Mouse (Mus musculus) left cerebral cortex, adult 9 months (tissue): ENCODE measurements at regions not wholly inside any gene's neighbourhood (a gene's known extent, or its start where the extent isn't known, plus 50 kb on each side); places are given as distances from the start of the nearest gene placed in this dataset.

Source experiments
- DNase-seq, 2 experiments: peaks; one replicate each; pipeline ENCODE4 v3.0.0; 2022; ENCODE audit warnings: low spot score in 2 of 2

- no peak for DNase-seq
These were observed 1514.0 kb upstream of the Lrrc6 start for GRCm38 (mm10) chr15:68014605-68015305.

DNA sequence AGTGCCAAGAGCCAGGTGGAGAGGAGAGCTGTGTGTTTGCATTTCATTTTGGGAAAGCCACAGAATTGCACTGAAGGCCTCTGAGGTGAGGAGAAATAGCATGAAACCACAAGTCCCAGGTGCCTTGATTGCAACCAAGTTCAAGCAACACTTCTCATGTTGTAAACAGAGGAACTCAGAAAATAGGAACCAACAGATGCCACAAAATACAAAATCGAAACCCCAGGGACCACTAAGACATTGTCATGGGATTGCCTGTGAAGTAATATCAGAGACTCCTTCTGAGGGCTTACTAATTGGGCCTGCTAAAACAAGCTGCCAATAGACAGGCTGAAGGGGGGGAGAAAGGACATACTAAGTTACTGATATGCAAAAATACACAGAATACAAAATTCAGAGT, 1510.5 kb upstream of the Lrrc6 start:
- no peak for DNase-seq

DNA sequence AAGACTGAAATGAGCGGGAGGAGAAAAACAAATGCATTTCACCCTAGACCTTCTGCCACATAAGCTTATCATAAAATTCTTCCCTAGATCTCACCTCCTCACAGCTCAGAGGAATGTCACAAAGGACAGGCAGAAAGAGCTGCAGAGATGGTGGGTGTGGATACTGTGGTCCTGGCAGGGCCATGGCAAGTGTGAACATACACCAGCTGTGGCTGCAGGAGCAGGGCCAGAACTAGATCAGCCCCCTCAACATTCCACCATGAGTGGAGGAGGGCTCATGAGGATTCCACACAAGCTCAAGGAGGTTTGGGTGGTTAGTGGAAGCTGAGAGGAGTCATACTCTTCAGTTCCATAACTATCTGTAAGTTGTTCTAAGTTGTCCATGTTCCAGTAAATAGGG, 1509.5 kb upstream of the Lrrc6 start:
- no peak for DNase-seq

- DNase-seq: no peak
These were observed 1504.1 kb upstream of the Lrrc6 start for GRCm38 (mm10) chr15:68004798-68005197.

DNA sequence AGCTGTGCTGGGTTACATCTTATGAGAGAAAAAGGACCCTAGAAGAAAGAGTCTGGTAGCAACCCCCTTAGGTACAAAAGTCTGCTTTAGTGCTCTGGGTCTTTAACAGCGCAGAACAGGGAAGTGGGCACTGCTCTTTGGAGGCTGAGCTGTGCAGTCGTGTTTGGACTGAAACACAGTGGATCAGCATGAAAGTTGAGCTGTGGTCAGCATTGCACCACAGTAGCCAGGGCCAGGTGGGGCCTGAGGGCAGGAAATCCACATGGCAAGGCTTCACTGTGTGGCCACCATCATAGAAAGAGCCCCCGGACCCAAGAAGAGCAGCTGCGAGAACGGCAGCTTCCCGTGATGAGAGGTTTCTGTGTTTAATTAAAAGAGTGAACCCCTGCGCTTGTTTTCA, 1495.8 kb upstream of the Lrrc6 start:
- DNase-seq: no peak

GRCm38 (mm10) chr15:67989428-67990272, 1488.9 kb upstream of the Lrrc6 start:
- no peak for DNase-seq

DNA sequence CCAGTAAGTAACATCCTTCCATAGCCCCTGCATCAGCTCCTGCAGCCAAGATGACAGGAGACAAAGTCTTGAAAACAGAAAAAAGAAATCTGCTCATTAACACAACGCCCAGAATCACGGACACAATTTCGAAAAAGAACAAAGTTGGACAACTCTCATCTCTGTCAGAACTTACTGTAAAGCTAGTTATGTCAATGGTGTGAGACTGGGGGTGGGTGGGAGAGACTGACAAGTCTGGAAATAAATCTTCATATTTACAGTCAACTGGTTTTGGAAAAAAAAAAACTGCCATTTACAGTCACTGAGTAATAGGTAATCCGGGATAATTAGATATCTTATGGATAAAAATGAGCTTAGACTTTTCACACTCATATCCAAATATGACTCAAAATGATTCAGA, 1487.2 kb upstream of the Lrrc6 start:
- DNase-seq: no peak

- no peak for DNase-seq
These were observed 1482.5 kb upstream of the Lrrc6 start for GRCm38 (mm10) chr15:67983253-67983652.

DNA sequence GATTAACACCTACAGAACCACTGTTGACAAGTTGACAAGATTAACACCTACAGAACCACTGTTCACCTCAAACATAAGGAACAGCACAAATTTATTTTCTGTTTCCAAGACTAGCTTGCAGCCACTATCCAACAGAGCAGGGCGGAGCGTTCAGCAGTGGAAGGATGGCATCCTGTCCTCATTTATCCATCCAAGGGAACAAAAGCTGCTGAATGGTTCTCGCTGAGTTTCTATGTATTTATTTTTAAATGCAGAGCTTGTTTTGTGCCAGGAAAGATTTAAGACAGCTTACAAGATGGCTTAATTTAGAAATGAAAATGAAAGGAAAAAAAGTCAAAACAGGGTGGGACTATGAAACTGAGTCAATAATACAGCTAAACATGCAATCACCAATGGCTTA, 1481.2 kb upstream of the Lrrc6 start:
- peak in 1 of 2 experiments; percentile 22 for DNase-seq

GRCm38 (mm10) chr15:67979451-67979850, 1478.7 kb upstream of the Lrrc6 start:
- DNase-seq: no peak

- DNase-seq: no peak
These were observed 1476.5 kb upstream of the Lrrc6 start for GRCm38 (mm10) chr15:67977210-67977609.

GRCm38 (mm10) chr15:67971998-67972397, 1471.3 kb upstream of the Lrrc6 start:
- no peak for DNase-seq

GRCm38 (mm10) chr15:67954216-67954615, 1453.5 kb upstream of the Lrrc6 start:
- DNase-seq: no peak

DNA sequence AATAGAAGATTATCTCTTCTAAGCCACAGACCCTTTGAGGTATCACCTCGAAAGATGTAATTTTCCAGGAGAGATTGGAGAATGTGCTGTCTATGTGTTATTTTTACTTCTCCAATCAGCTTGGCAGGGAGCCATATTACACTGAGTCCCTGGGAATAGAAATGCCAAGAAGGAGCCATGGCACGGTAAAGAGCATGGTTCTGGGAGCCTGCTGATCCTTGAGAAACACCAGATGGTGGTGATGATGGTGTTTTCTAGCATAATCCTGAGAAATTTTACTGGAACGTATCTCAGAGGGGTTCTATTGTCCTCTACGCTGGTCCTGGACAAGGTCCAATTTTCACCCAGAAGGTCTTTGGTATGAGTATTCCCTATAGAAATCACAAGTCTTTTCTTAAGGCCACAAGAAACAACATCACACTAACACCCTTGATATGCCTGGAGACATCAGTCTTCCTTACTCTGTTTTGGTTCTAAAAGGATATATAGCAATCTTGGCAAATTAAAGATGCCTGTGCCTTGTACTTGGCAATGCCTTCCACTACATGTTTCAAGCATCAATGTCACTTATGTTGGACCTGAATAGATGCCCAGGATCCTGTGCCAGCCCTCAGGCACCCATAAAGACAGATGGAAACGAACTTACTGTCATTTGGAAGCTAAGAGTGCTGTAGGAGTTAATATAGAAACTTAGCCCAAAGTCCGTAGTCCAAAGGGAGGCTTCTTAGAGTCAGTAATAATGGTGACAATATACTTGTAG, 1449.8 kb upstream of the Lrrc6 start:
- DNase-seq: peak in 1 of 2 experiments; percentile 19

DNA sequence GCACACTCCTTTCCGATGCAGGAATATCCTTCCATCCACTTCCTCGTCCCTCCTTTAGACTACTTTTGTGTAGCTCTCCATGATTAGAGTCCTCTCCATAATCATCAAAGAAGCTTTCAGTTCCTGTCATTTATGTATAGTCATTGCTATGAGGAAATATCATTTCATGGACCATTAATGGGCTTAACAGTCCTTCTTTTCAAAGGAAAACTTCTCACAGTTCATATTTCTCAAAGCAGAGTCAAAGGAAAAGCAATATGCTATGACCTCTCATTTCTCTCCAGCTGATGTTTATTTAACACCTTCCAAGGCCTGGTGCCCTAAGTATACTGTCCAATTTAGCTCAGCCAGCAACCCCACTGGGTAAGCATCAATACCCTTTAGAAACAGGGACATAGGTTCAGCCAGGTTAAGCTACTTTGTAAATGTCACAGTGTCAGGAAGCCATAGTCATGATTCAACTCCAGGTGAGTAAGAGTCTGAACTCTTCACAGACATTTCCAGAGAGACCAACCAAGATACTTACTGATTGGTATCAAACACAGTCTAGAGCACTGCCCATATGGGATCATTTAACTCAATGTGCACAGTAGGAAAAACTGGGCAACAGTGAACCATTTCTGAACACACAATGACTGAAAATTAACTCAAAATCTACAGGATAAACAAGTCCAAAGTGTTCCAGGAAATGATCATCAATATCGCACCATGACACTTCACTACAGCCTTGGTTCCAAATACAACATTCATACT, 1443.8 kb upstream of the Lrrc6 start:
- no peak for DNase-seq

DNA sequence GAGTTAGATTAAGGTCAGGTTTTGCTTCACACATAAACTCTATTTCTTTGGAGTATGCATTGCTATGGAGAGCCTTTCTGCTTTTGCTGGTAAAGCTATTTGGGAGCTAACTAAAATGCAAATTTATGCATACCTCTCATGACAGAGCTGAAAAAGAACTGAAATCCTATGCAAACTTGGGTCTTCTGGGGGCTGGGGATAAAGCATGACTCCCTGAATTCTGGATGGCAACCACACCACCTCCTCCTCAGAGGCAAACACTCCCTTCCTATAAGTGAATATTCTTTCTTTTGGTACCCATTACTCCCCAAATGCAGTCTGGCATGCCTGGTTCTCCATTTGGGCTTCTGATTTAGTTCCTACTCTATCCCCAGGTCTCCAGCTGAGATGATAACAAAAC, 1442.3 kb upstream of the Lrrc6 start:
- DNase-seq: peak; percentile 37 to 44

DNA sequence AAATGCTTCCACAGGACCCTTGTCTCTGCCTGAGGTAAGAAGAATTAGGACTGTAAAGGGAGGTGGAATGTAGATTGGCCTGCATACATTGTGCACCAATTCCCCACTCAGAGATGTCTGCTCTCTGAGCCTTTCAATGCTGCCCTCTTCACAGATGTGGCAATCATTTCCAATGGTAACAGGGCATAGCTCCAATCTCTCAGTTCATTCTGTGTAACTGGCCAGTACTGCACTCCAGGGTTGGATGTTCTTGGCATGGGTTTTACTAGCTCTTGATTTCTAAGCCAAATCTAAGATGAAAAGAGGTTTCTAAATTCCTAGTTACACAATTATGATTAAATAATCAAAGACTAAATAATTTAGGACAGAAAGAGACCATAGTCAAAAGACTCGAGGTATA, 1439.8 kb upstream of the Lrrc6 start:
- DNase-seq: no peak

- no peak for DNase-seq
These were observed 1424.2 kb upstream of the Lrrc6 start for GRCm38 (mm10) chr15:67924885-67925284.

DNA sequence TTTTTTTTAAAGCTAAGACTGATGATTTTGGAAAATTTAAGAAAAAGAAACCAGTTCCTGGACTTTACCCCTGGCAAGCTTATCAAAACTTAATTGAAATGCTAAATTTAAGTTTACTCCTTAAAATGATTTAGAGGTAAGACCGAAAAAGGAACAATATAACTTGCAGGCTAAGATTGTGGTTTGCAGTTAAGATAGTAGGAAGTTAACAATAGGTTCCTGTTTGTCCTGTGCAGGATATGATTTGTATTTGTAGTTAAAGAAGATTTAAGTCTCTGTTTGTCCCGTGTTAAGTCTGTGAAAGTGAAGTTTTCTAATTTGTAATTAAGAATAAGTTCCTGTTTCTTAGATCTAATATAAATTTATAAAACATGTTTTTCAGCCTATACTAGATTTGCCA, 1406.3 kb upstream of the Lrrc6 start:
- DNase-seq: no peak

GRCm38 (mm10) chr15:67905279-67905678, 1404.6 kb upstream of the Lrrc6 start:
- no peak for DNase-seq

DNA sequence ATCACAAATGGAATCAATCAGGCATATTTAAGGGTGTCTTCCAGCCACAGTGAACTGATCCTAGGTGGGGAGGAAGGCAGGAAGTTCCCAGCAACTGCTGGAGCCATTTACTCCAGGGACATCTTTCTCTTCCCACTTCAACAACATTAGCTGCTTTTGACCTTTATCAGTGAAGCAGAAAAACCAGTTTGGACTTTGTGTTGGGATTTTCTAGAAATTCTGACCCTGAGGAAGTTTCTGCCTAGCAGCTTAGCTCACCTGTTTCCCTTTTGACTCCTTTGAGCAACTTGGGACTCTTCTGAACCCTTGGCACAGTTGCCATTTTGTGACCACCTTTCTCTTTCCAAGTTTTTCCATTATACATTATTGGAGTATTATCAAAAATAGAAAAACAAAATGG, 1403.9 kb upstream of the Lrrc6 start:
- no peak for DNase-seq

- no peak for DNase-seq
These were observed 1402.3 kb upstream of the Lrrc6 start for GRCm38 (mm10) chr15:67902982-67903381.
